Mouse (Mus musculus) limb, embryonic 14.5 days (tissue): ENCODE data around the gene Cyp2g1. TPM values are rescaled to one million over a fixed set of nuclear protein-coding genes. Genes with fewer than 3 reads are reported as not detected.
"Not testable (repeated sequence)": the region's sequence is repeated elsewhere in the genome, so short reads cannot be mapped to it uniquely, and the experiment has no call there.

Experiments
- ATAC-seq: fragments of 200-750 bp; cut with Nextera tagmentation; 2 replicates; pipeline ENCODE4 v1.8.0; 2017; ENCODE audit warnings: low read depth, moderate number of reproducible peaks, moderate TSS enrichment; ENCODE audit not compliant: low FRiP score
- DNase-seq: peaks from one replicate; pipeline ENCODE4 v3.0.0-alpha.2; 2015; ENCODE audit warnings: low spot score
- H3K27ac ChIP-seq: fragments of 300-500 bp; sonication (generic); replicated peaks from 2 replicates; pipeline ENCODE4 v1.5.1; 2014; ENCODE audit warnings: low read depth, mild to moderate bottlenecking, low read length, moderate library complexity, mixed read lengths
- H3K27me3 ChIP-seq: fragments of 300-500 bp; sonication (generic); 2 replicates; pipeline ENCODE4 v1.6.1; 2014; ENCODE audit warnings: low read length, mixed read lengths; ENCODE audit not compliant: control insufficient read depth, insufficient read depth
- H3K36me3 ChIP-seq: fragments of 300-500 bp; sonication (generic); 2 replicates; pipeline ENCODE4 v1.6.1; 2014; ENCODE audit warnings: mild to moderate bottlenecking, low read length, moderate library complexity, mixed read lengths; ENCODE audit not compliant: control insufficient read depth, insufficient read depth
- H3K4me1 ChIP-seq: fragments of 300-500 bp; sonication (generic); 2 replicates; pipeline ENCODE4 v1.6.1; 2014; ENCODE audit warnings: antibody characterized with exemption, low read length, mixed read lengths; ENCODE audit not compliant: control insufficient read depth, insufficient read depth
- H3K4me2 ChIP-seq: fragments of 300-500 bp; sonication (generic); replicated peaks from 2 replicates; pipeline ENCODE4 v1.6.1; 2014; ENCODE audit warnings: low read depth, mild to moderate bottlenecking, low read length, moderate library complexity; ENCODE audit not compliant: severe bottlenecking
- H3K4me3 ChIP-seq: fragments of 300-500 bp; sonication (generic); replicated peaks from 2 replicates; pipeline ENCODE4 v1.5.1; 2014; ENCODE audit warnings: low read length
- H3K9ac ChIP-seq: fragments of 300-500 bp; sonication (generic); 2 replicates; pipeline ENCODE4 v1.6.1; 2014; ENCODE audit warnings: mild to moderate bottlenecking, low read depth, low read length, moderate library complexity; ENCODE audit not compliant: severe bottlenecking
- H3K9me3 ChIP-seq: fragments of 300-500 bp; sonication (generic); 2 replicates; pipeline ENCODE4 v1.6.1; 2016; ENCODE audit warnings: low read length; ENCODE audit not compliant: control insufficient read depth
- POLR2A ChIP-seq: fragments of 200-500 bp; IDR thresholded peaks from 2 replicates; pipeline ENCODE4 v1.8.0; 2012; ENCODE audit warnings: inconsistent platforms, mild to moderate bottlenecking, moderate library complexity, borderline replicate concordance; ENCODE audit not compliant: insufficient read depth, insufficient read length; ENCODE audit errors: extremely low read depth
- WGBS: fragments of 180-500 bp; shearing (Covaris S2); extraction: QIAGEN DNeasy Blood & Tissue Kit; methylation state at CpG from one replicate; pipeline ENCODE4 v1.1.7; 2014; 5-methylcytosine and 5-hydroxymethylcytosine counted together
- polyA plus RNA-seq, 2 experiments: library from polyadenylated mRNA; depleted of rRNA in 1 of 2; stranded (reverse) in 1 of 2; unstranded in 1 of 2; fragments of >200 nt; fragmentation: Nextera tagmentation in 1 of 2; extraction: Ambion mirVana in 1 of 2; gene quantifications; 2 replicates each; pipeline versions ENCODE4 v1.2.1 to v1.2.3; 2012 to 2014

Cyp2g1 gene
- polyA plus RNA-seq, 2 experiments: not detected

DNA sequence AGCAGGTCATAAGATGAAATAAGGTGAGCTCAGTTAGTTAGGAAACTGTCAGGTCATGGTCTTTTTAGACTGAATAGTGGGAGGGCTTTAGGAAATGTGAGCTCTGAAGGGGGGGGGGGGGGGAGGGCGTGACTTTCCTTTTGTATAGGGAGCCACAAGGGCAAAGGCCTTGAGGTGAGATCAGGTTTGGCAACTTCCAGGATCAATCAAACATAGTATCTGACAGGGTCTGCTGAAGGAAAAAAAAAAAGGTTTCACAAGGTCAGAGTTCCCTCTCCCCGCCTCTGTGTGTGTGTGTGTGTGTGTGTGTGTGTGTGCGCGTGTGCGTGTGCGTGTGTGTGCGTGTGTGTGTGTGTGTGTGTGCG, 26.9 kb upstream of the Cyp2g1 start:
- no peaks in the 10 kb centered on the region for H3K9me3 ChIP-seq
- no peaks in the 10 kb centered on the region for H3K27me3 ChIP-seq
- no peak overlapping the region for H3K27ac ChIP-seq
- no peak overlapping the region for H3K4me3 ChIP-seq
- WGBS: 28% methylated on average over 6 of the region's 8 CpGs
- H3K9ac ChIP-seq: no peak overlapping the region
- ATAC-seq (no peak), DNase-seq (no peak)
- no peak for TF ChIP-seq POLR2A
- H3K4me1 ChIP-seq: no peaks in the 10 kb centered on the region
- H3K36me3 ChIP-seq: no peaks in the 10 kb centered on the region
- H3K4me2 ChIP-seq: no peak overlapping the region

GRCm38 (mm10) chr7:26783163-26783562, 25.5 kb upstream of the Cyp2g1 start:
- H3K4me1 ChIP-seq: no peaks in the 10 kb centered on the region
- WGBS: 73% methylated on average over 5 of the region's 5 CpGs
- no peak for DNase-seq

DNA sequence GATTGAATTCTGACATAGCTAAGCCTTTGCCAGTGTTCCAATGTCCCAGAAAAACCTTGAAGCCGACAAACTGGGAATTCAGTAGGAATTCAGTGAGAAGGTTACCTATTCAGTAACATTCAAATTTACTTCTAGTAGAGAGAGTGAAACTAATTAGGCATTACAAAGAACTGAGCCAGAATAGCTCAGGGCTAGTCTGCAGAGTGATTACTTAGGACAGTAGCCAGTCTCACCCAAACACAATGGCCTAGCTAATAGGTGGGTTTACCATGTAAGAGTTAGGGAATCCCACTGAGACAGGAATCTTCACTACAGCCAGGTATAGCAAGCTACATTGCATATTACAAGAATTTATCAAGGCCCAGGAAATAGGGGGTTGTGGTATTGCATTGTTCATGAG, 22.7 kb upstream of the Cyp2g1 start:
- not testable (repeated sequence) for ATAC-seq, H3K36me3 ChIP-seq, H3K4me3 ChIP-seq, H3K4me1 ChIP-seq, H3K9me3 ChIP-seq, H3K27me3 ChIP-seq, H3K27ac ChIP-seq, DNase-seq, H3K4me2 ChIP-seq, H3K9ac ChIP-seq
- 33% methylated on average over 1 of the region's 1 CpGs for WGBS

More at GRCm38 (mm10) chr7:26783163-26783562, 25.5 kb upstream of the Cyp2g1 start:
- no peaks in the 10 kb centered on the region for H3K9me3 ChIP-seq
- H3K27me3 ChIP-seq: no peaks in the 10 kb centered on the region
- no peak for TF ChIP-seq POLR2A
- no peak overlapping the region for H3K9ac ChIP-seq
- H3K4me2 ChIP-seq: no peak overlapping the region
- ATAC-seq: no peak
- H3K4me3 ChIP-seq: no peak overlapping the region
- H3K36me3 ChIP-seq: no peaks in the 10 kb centered on the region
- no peak overlapping the region for H3K27ac ChIP-seq

- H3K4me3 ChIP-seq: no peak overlapping the region
- TF ChIP-seq POLR2A: no peak
Measured at GRCm38 (mm10) chr7:26789984-26790383, 18.7 kb upstream of the Cyp2g1 start.

GRCm38 (mm10) chr7:26800104-26800503, 8.6 kb upstream of the Cyp2g1 start:
- no peak overlapping the region for H3K9ac ChIP-seq
- H3K4me3 ChIP-seq: no peak overlapping the region
- no peak overlapping the region for H3K4me2 ChIP-seq
- no peaks in the 10 kb centered on the region for H3K4me1 ChIP-seq
- no peak overlapping the region for H3K27ac ChIP-seq
- DNase-seq (no peak), ATAC-seq (no peak)
- H3K27me3 ChIP-seq: no peaks in the 10 kb centered on the region
- no peaks in the 10 kb centered on the region for H3K36me3 ChIP-seq
- no peak for TF ChIP-seq POLR2A
- H3K9me3 ChIP-seq: no peaks in the 10 kb centered on the region

More at GRCm38 (mm10) chr7:26789984-26790383, 18.7 kb upstream of the Cyp2g1 start:
- Histone ChIP-seq H3K36me3 (no peaks in the 10 kb centered on the region), H3K4me1 (no peaks in the 10 kb centered on the region), H3K27ac (no peak overlapping the region), H3K9ac (no peak overlapping the region), H3K4me2 (no peak overlapping the region), H3K27me3 (no peaks in the 10 kb centered on the region), H3K9me3 (no peaks in the 10 kb centered on the region)
- no peak for DNase-seq
- no peak for ATAC-seq
- WGBS: 78% methylated on average over 6 of the region's 6 CpGs

DNA sequence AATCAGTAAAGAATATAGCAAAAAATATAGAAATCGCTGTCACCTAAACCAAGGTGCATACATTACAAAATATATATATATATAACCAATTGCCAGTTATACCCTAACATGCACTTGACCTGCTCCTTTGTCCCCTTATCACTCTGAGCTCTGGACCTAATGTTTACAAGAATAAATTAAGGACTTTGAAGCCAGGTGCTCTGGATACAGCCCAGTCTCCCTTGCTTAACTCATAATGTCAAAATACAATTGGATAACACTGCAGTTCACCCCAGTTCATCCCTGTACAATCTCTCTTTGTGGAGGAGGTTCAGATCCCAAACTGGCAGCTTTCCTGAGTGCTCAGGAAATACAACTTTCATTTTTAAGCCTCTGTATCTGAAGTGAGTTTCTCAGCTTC, 7.7 kb upstream of the Cyp2g1 start:
- no peaks in the 10 kb centered on the region for H3K9me3 ChIP-seq
- no peaks in the 10 kb centered on the region for H3K4me1 ChIP-seq
- H3K27ac ChIP-seq: no peak overlapping the region
- H3K36me3 ChIP-seq: no peaks in the 10 kb centered on the region
- no peak overlapping the region for H3K9ac ChIP-seq
- H3K4me3 ChIP-seq: no peak overlapping the region
- WGBS: 90% methylated on average over 1 of the region's 1 CpGs
- no peak for DNase-seq
- no peak for TF ChIP-seq POLR2A
- ATAC-seq: no peak
- no peaks in the 10 kb centered on the region for H3K27me3 ChIP-seq
- no peak overlapping the region for H3K4me2 ChIP-seq

GRCm38 (mm10) chr7:26831556-26832292, 23.0 kb downstream of the Cyp2g1 start:
- H3K4me1 ChIP-seq, H3K9ac ChIP-seq, DNase-seq, H3K36me3 ChIP-seq, H3K9me3 ChIP-seq, ATAC-seq, H3K4me3 ChIP-seq, H3K4me2 ChIP-seq, H3K27ac ChIP-seq, H3K27me3 ChIP-seq: not testable (repeated sequence)
- 84% methylated on average over 7 of the region's 9 CpGs for WGBS

DNA sequence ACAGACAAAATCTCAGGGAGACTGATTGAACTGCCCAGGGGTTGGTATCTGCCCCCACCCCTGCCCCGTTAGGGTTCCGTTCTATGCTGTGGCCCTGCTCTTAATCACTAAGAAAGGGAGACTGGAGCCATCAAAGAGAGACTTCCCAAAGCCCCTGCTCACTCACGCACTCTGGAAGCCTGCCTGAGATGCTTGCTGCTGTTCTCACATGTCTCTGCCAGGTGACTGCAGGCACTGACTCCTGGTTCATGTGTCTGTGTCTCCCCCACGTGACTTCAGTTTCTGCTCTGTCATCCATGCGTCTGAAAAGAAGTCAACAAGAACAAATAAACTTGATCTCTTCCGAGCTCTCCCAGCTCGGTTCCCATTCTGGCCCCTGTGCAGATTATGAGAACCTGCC, 24.0 kb downstream of the Cyp2g1 start:
- H3K27ac ChIP-seq, DNase-seq, H3K4me1 ChIP-seq, H3K9me3 ChIP-seq, H3K4me2 ChIP-seq, H3K27me3 ChIP-seq, H3K4me3 ChIP-seq, ATAC-seq, H3K36me3 ChIP-seq, H3K9ac ChIP-seq: not testable (repeated sequence)
- WGBS: 69% methylated on average over 6 of the region's 7 CpGs
